8 mouse cellular contexts compared by ENCODE assay signal in the genomic region with DNA sequence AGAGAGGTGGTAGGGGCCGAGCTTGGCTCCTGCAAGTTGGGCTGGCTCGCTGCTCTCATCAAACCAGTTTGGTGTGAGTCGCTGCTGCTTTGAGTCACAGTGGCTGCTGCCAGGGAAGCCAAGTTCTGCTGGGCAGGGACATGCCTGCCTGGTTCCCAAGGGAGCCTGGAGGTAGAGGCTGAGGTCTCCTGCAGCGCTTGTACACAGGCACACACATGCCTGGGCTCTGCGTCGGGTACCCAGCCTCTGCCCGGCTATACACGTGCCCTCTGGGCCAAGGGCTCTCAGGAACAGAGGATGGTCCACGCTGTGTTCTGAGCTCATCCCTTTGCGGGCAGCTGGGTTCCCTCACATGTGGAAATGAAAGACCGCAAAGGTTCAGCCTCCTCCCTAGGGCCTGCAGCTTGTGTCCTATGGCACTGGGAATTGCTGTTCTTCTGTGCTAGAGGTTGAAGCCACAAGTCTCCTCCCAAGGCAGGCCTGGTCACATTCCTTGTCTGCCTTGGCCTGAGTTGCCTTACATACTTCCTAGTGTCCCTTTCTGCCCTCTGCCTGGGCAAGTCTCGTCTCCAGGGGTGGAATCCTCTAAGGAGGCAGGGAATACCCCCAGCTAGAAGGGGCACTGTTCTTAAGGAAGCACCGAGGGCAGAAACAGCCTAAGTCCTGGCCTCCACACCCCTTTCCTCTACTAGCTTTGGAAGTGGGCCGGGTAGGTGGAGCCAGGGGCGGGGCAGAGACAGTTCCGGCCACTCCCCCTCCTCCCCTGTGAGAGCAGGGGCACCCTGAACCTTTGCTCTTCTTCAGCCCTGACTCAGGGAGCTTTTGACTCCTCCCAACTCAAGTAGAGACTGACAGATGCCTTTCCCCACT. TPM values are rescaled to one million over a fixed set of nuclear protein-coding genes. Genes with fewer than 3 reads are reported as not detected.
DNase-seq lines count a peak whose midpoint lies in the region; ATAC-seq and TF ChIP-seq lines count a peak whose summit lies in the region.

No protein-coding gene starts in this region.

- no peak for TF ChIP-seq EP300 in liver, postnatal 0 days (IDR thresholded peaks at IDR 0.05; ENCODE audit: low read depth)

- H3K9ac ChIP-seq in intestine, embryonic 16.5 days (ENCODE audit: low read depth, low read length): peak overlapping the region; percentile 57
- no peak overlapping the region for H3K9ac ChIP-seq in liver, postnatal 0 days (replicated peaks)
- H3K9ac ChIP-seq in stomach, embryonic 16.5 days (ENCODE audit: low read length): peak overlapping the region; percentile 43; the same call in 1 of the 2 replicates

- TF ChIP-seq POLR2A in embryonic fibroblast, embryonic 13.5 days (IDR thresholded peaks at IDR 0.05; ENCODE audit: low read depth, low read length): peak; percentile 26; the same call in 1 of the 2 replicates

- H3K4me1 ChIP-seq in embryonic fibroblast, embryonic 13.5 days (ENCODE audit: control insufficient read depth, insufficient read depth, low read length): peaks cover 5% of the 10 kb centered on the region
- peaks cover 39% of the 10 kb centered on the region for H3K4me1 ChIP-seq in intestine, embryonic 16.5 days (ENCODE audit: control insufficient read depth, insufficient read depth, low read length)
- peaks cover 18% of the 10 kb centered on the region for H3K4me1 ChIP-seq in liver, postnatal 0 days (ENCODE audit: insufficient read depth)
- H3K4me1 ChIP-seq in stomach, embryonic 16.5 days (ENCODE audit: control insufficient read depth, insufficient read depth, low read length): peaks cover 27% of the 10 kb centered on the region

- no peaks in the 10 kb centered on the region for H3K27me3 ChIP-seq in Patski
- H3K27me3 ChIP-seq in intestine, embryonic 16.5 days (replicated peaks; ENCODE audit: control insufficient read depth, insufficient read depth, low read length): peaks cover 12% of the 10 kb centered on the region; the same call in 1 of the 2 replicates
- peaks cover 13% of the 10 kb centered on the region; the same call in 1 of the 2 replicates for H3K27me3 ChIP-seq in liver, postnatal 0 days (ENCODE audit: insufficient read depth, low read length)
- H3K27me3 ChIP-seq in stomach, embryonic 16.5 days (ENCODE audit: control insufficient read depth, insufficient read depth, low read length): peaks cover 17% of the 10 kb centered on the region

- DNase-seq in CD4-positive, CD25-positive, alpha-beta regulatory T cell, adult 2 months (ENCODE audit: low read depth, low spot score): peak; percentile 69
- peak; percentile 50 for DNase-seq in Patski (ENCODE audit: low read depth, low spot score)
- DNase-seq in liver, postnatal 0 days: peak; percentile 79
- DNase-seq in cerebellum, adult 11-12 months: no peak
- DNase-seq in right cerebral cortex, postnatal 25 days: no peak

- 35% methylated on average over 16 of the region's 16 CpGs for WGBS in intestine, embryonic 16.5 days
- WGBS in liver, postnatal 0 days (ENCODE audit: insufficient replicate concordance): 48% methylated on average over 16 of the region's 16 CpGs
- WGBS in stomach, embryonic 16.5 days: 35% methylated on average over 16 of the region's 16 CpGs

- no peaks in the 10 kb centered on the region for H3K9me3 ChIP-seq in intestine, embryonic 16.5 days (ENCODE audit: control insufficient read depth, low read length)
- no peaks in the 10 kb centered on the region for H3K9me3 ChIP-seq in liver, postnatal 0 days (ENCODE audit: low read length)
- H3K9me3 ChIP-seq in stomach, embryonic 16.5 days (replicated peaks; ENCODE audit: control insufficient read depth, low read length): no peaks in the 10 kb centered on the region

- no peaks in the 10 kb centered on the region for H3K36me3 ChIP-seq in intestine, embryonic 16.5 days (ENCODE audit: control insufficient read depth, insufficient read depth, low read length)
- no peaks in the 10 kb centered on the region for H3K36me3 ChIP-seq in liver, postnatal 0 days (replicated peaks; ENCODE audit: insufficient read depth, low read length)
- H3K36me3 ChIP-seq in stomach, embryonic 16.5 days (ENCODE audit: control insufficient read depth, insufficient read depth, low read length): no peaks in the 10 kb centered on the region

- peak overlapping the region; percentile 73 for H3K4me2 ChIP-seq in intestine, embryonic 16.5 days (ENCODE audit: low read depth, low read length)
- H3K4me2 ChIP-seq in liver, postnatal 0 days (ENCODE audit: low read depth, low read length): peak overlapping the region; percentile 40
- H3K4me2 ChIP-seq in stomach, embryonic 16.5 days (ENCODE audit: low read depth, low read length): peak overlapping the region; percentile 40

- POLR2A ChIA-PET in Patski (lab: Charles Lee): no interaction called here

- no peak for TF ChIP-seq CTCF in Patski (IDR thresholded peaks at IDR 0.05)
- no peak for TF ChIP-seq CTCF in embryonic fibroblast, embryonic 13.5 days (IDR thresholded peaks at IDR 0.05; ENCODE audit: borderline replicate concordance, insufficient read depth, low read length)
- TF ChIP-seq CTCF in liver, postnatal 0 days (IDR thresholded peaks at IDR 0.05; ENCODE audit: low read depth): no peak

- H3K27ac ChIP-seq in embryonic fibroblast, embryonic 13.5 days (ENCODE audit: insufficient read depth, low read length): peak overlapping the region; percentile 17
- H3K27ac ChIP-seq in intestine, embryonic 16.5 days (ENCODE audit: low read length): peak overlapping the region; percentile 85
- H3K27ac ChIP-seq in liver, postnatal 0 days (ENCODE audit: low read depth): no peak overlapping the region
- peak overlapping the region; percentile 89 for H3K27ac ChIP-seq in stomach, embryonic 16.5 days (ENCODE audit: low read length)

- peak; percentile 68 for ATAC-seq in Patski
- ATAC-seq in intestine, embryonic 16.5 days: peak; percentile 75
- ATAC-seq in liver, postnatal 0 days: peak; percentile 38
- ATAC-seq in stomach, embryonic 16.5 days (ENCODE audit: insufficient read depth, low FRiP score): peak; percentile 79

- in situ Hi-C loops in Patski (cut with MboI; ENCODE audit: low pct_unique_long_range_greater_than_20kb): no loop called here

- H3K4me3 ChIP-seq in embryonic fibroblast, embryonic 13.5 days (ENCODE audit: insufficient read depth, low read length): no peak overlapping the region
- H3K4me3 ChIP-seq in intestine, embryonic 16.5 days (ENCODE audit: low read length): peak overlapping the region; percentile 26
- H3K4me3 ChIP-seq in liver, postnatal 0 days (ENCODE audit: low read depth, low read length): no peak overlapping the region
- peak overlapping the region; percentile 2; the same call in 1 of the 2 replicates for H3K4me3 ChIP-seq in stomach, embryonic 16.5 days (replicated peaks; ENCODE audit: low read length)

- CTCF ChIA-PET in Patski (lab: Charles Lee): interaction anchor here (0.7 to 2.8 kb wide), 5 partner anchors 12 to 102 kb away, joined by 3 to 8 read pairs (median 3); no protein-coding TSS in a partner anchor

RNA-seq across cellular contexts. Expression of a gene that starts 2.8 kb away (rescaled TPM):
- 0.49 TPM for polyA plus RNA-seq in Patski (2021)
- polyA plus RNA-seq in embryonic fibroblast, embryonic 13.5 days (2011; ENCODE audit: insufficient read length, low read depth, missing spikeins): 0.15 TPM in 1 of 2 replicates, not detected in the other
- 13.2 and 19.1 TPM in 2 replicates for polyA plus RNA-seq in intestine, embryonic 16.5 days (2015; fragmentation: Nextera tagmentation; extraction: Ambion mirVana)
- 1.1 and 1.2 TPM in 2 replicates for polyA plus RNA-seq in liver, postnatal 0 days (2015; fragmentation: Nextera tagmentation; extraction: Ambion mirVana)
- polyA plus RNA-seq in stomach, embryonic 16.5 days (2015; fragmentation: Nextera tagmentation; extraction: Ambion mirVana): 6.3 and 8.2 TPM in 2 replicates

RNA-seq across cellular contexts. Expression of a gene that starts 28.7 kb away (rescaled TPM):
- 190 TPM for polyA plus RNA-seq in Patski (2021)
- polyA plus RNA-seq in embryonic fibroblast, embryonic 13.5 days (2011; ENCODE audit: insufficient read length, low read depth, missing spikeins): 126 and 140 TPM in 2 replicates
- polyA plus RNA-seq in intestine, embryonic 16.5 days (2015; fragmentation: Nextera tagmentation; extraction: Ambion mirVana): 90.0 and 95.3 TPM in 2 replicates
- polyA plus RNA-seq in liver, postnatal 0 days (2015; fragmentation: Nextera tagmentation; extraction: Ambion mirVana): 40.5 and 41.1 TPM in 2 replicates
- 82.6 and 91.1 TPM in 2 replicates for polyA plus RNA-seq in stomach, embryonic 16.5 days (2015; fragmentation: Nextera tagmentation; extraction: Ambion mirVana)

RNA-seq across cellular contexts. Expression of a gene that starts 57.4 kb away (rescaled TPM):
- 1.8 TPM for polyA plus RNA-seq in Patski (2021)
- polyA plus RNA-seq in embryonic fibroblast, embryonic 13.5 days (2011; ENCODE audit: insufficient read length, low read depth, missing spikeins): 0.48 and 0.70 TPM in 2 replicates
- 5.0 and 7.6 TPM in 2 replicates for polyA plus RNA-seq in intestine, embryonic 16.5 days (2015; fragmentation: Nextera tagmentation; extraction: Ambion mirVana)
- polyA plus RNA-seq in liver, postnatal 0 days (2015; fragmentation: Nextera tagmentation; extraction: Ambion mirVana): 0.76 and 1.1 TPM in 2 replicates
- polyA plus RNA-seq in stomach, embryonic 16.5 days (2015; fragmentation: Nextera tagmentation; extraction: Ambion mirVana): 5.8 and 9.7 TPM in 2 replicates

Comparison
In these comparisons a context has a peak if more than half of its experiments do, and no peak if none do; other contexts are left out.
1. DNase-seq: peak in CD4-positive, CD25-positive, alpha-beta regulatory T cell, adult 2 months (single experiment), Patski (single experiment) and liver, postnatal 0 days (single experiment); none in cerebellum, adult 11-12 months (single experiment) and right cerebral cortex, postnatal 25 days (single experiment).
2. H3K4me3 ChIP-seq: peak in intestine, embryonic 16.5 days (single experiment) and stomach, embryonic 16.5 days (single experiment); none in embryonic fibroblast, embryonic 13.5 days (single experiment) and liver, postnatal 0 days (single experiment).
3. Peak in every context shown above with its lines, with median percentiles within 50 percentile points of each other: ATAC-seq and H3K4me2 ChIP-seq.